Mouse (Mus musculus): ENCODE data around the gene 3425401B19Rik. TPM values are rescaled to one million over a fixed set of nuclear protein-coding genes. Genes with fewer than 3 reads are reported as not detected.

3425401B19Rik gene
- polyA plus RNA-seq, 1 experiment, result 1.3 TPM

- H3K4me3 ChIP-seq (ENCODE audit: insufficient read depth, low read depth, low read length), result peak overlapping the region; percentile 11; the same call in 1 of the 2 replicates
- H3K4me1 ChIP-seq (ENCODE audit: control insufficient read depth, insufficient read depth, insufficient read length, low read length), result peaks cover 3% of the 10 kb centered on the region; the same call in 1 of the 2 replicates
- no peak overlapping the region for H3K27ac ChIP-seq (replicated peaks; ENCODE audit: low read depth, low read length)
Measured at GRCm38 (mm10) chr14:32683982-32684734, 935 bp downstream of the 3425401B19Rik start.

DNA sequence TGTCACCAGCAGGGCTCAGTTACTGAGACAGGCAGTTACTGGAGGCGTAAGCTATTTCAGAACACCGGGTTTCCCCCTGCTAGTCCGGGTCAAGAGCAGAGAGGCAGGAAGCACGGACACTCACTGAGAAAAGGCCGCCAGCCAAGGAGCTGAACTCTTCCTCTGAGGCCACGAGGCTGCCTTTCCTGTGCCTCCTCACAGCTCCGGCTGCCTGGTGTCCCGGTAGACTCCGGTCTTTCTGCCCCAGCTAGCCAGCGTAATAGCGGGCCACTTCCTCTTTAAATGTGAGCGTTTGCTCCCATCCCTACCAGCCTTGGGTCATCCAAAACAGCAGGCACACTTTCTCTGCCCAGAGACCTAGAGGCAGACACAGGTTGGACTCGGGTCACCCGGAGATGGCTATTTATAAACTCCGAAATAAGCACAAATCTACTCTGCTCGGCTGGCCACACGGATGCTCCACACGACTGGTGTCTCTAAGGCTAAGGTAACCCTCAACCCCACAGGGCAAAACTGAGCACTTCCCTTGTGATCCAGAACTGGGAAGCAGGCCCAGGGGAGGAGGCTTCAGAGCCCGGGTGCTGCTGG lies 1.7 kb downstream of the 3425401B19Rik start:
- peak overlapping the region; percentile 14; the same call in 1 of the 2 replicates for H3K4me3 ChIP-seq (ENCODE audit: insufficient read depth, low read depth, low read length)

GRCm38 (mm10) chr14:32682536-32682935 lies 2.6 kb downstream of the 3425401B19Rik start:
- Histone ChIP-seq H3K27ac (replicated peaks; ENCODE audit: low read depth, low read length) (0 out of 2 replicates have a peak overlapping the region, but pooled peaks have one; percentile 2), H3K4me1 (ENCODE audit: control insufficient read depth, insufficient read depth, insufficient read length, low read length) (peaks cover 3% of the 10 kb centered on the region; the same call in 1 of the 2 replicates), H3K4me3 (ENCODE audit: insufficient read depth, low read depth, low read length) (no peak overlapping the region)

More for the DNA sequence above, 1.7 kb downstream of the 3425401B19Rik start:
- Histone ChIP-seq H3K4me1 (ENCODE audit: control insufficient read depth, insufficient read depth, insufficient read length, low read length) (peaks cover 3% of the 10 kb centered on the region; the same call in 1 of the 2 replicates), H3K27ac (replicated peaks; ENCODE audit: low read depth, low read length) (peak overlapping the region; percentile 2; the same call in 1 of the 2 replicates)

GRCm38 (mm10) chr14:32681603-32682002 lies 3.5 kb downstream of the 3425401B19Rik start:
- H3K27ac ChIP-seq (replicated peaks; ENCODE audit: low read depth, low read length), result no peak overlapping the region
- H3K4me1 ChIP-seq (ENCODE audit: control insufficient read depth, insufficient read depth, insufficient read length, low read length), result peaks cover 3% of the 10 kb centered on the region; the same call in 1 of the 2 replicates
- H3K4me3 ChIP-seq (ENCODE audit: insufficient read depth, low read depth, low read length), result no peak overlapping the region

- H3K27ac ChIP-seq (replicated peaks; ENCODE audit: low read depth, low read length), result no peak overlapping the region
- no peak overlapping the region for H3K4me3 ChIP-seq (ENCODE audit: insufficient read depth, low read depth, low read length)
- no peaks in the 10 kb centered on the region for H3K4me1 ChIP-seq (ENCODE audit: control insufficient read depth, insufficient read depth, insufficient read length, low read length)
Measured at GRCm38 (mm10) chr14:32678565-32678964, 6.5 kb downstream of the 3425401B19Rik start.

- no peaks in the 10 kb centered on the region for H3K4me1 ChIP-seq (ENCODE audit: control insufficient read depth, insufficient read depth, insufficient read length, low read length)
- no peak overlapping the region for H3K4me3 ChIP-seq (ENCODE audit: insufficient read depth, low read depth, low read length)
- H3K27ac ChIP-seq (replicated peaks; ENCODE audit: low read depth, low read length), result no peak overlapping the region
Measured at GRCm38 (mm10) chr14:32673178-32673577, 11.9 kb downstream of the 3425401B19Rik start.

DNA sequence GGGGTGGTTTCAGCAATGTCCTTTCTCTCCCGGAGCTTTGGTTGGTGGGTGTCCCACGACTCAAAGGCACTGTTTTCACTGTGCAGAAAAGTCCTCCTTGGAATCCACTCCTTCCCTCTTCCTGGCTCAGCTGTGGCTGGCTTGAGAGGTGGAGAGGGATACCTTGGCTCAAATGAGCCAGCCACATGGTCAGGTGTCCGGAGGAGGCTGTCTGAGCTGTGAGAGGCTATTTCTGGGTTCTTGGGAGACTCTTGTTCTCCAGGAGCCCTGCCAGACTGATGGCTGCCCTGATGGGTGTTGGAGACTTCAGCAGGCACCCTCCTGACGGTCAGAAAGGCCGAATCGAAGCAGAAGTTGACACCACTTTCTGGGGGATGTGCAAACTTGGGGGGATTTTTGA lies 22.0 kb downstream of the 3425401B19Rik start:
- no peak overlapping the region for H3K27ac ChIP-seq (replicated peaks; ENCODE audit: low read depth, low read length)

DNA sequence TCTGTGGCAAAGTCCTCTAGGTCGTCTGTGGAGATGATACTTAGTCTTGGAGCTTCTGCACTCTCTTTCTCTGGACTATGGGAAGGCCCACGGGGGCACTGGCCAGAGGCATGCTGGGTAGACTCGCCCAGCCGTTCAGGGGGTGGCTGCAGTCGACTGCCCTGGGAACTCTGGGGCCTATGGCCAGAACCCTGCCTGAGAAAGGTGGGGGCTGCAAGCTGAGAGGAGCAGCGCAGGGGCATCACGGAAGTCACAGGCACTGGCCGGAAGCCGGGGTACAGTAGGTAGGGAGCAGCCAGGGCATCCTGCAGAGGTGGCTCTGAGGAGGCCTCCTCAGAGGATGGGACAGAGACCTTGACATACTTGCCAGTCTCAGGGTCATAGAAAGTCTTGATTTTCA lies 25.3 kb downstream of the 3425401B19Rik start:
- Histone ChIP-seq H3K4me3 (ENCODE audit: insufficient read depth, low read depth, low read length) (no peak overlapping the region), H3K27ac (replicated peaks; ENCODE audit: low read depth, low read length) (no peak overlapping the region), H3K4me1 (ENCODE audit: control insufficient read depth, insufficient read depth, insufficient read length, low read length) (no peaks in the 10 kb centered on the region)

More for the DNA sequence above, 22.0 kb downstream of the 3425401B19Rik start:
- Histone ChIP-seq H3K4me1 (ENCODE audit: control insufficient read depth, insufficient read depth, insufficient read length, low read length) (no peaks in the 10 kb centered on the region), H3K4me3 (ENCODE audit: insufficient read depth, low read depth, low read length) (no peak overlapping the region)

- no peaks in the 10 kb centered on the region for H3K4me1 ChIP-seq (ENCODE audit: control insufficient read depth, insufficient read depth, insufficient read length, low read length)
- H3K4me3 ChIP-seq (ENCODE audit: insufficient read depth, low read depth, low read length), result no peak overlapping the region
- no peak overlapping the region for H3K27ac ChIP-seq (replicated peaks; ENCODE audit: low read depth, low read length)
Measured at GRCm38 (mm10) chr14:32638485-32638884, 46.6 kb downstream of the 3425401B19Rik start.

DNA sequence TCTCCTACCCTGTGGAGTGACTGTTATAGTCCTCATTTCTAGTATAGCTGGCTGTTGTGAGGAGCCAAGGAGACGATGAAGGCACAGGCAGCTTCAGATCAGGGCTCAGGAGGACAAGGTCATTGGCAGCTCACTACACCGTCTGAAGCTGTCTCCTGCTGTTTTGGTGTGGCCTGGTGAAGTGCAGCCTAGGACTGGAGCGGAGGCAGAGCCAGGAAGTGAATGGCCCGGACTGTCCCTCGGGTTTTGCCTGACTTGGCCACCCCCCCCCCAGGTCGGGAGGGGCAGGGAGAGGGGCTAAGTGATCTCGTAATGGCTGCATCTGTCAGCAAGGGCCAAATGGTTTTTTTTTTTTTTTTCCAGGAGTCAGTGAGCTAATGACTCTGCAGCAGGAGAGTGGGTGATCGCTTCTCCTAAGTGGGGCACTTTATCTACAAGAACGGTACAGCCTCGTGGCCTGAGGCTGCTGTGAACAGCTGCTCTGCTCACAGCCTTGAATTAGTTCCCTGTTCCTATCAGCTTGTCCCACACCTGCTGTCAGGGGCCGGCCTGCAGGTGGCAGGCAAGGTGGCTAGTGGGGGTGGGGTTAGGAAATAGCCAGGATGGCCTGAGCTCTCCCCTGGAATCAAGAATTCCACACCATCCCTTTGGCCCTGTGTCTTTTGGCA lies 50.9 kb downstream of the 3425401B19Rik start:
- no peak overlapping the region for H3K4me3 ChIP-seq (ENCODE audit: insufficient read depth, low read depth, low read length)
- no peak overlapping the region for H3K27ac ChIP-seq (replicated peaks; ENCODE audit: low read depth, low read length)
- H3K4me1 ChIP-seq (ENCODE audit: control insufficient read depth, insufficient read depth, insufficient read length, low read length), result no peaks in the 10 kb centered on the region

- Histone ChIP-seq H3K4me3 (ENCODE audit: insufficient read depth, low read depth, low read length) (no peak overlapping the region), H3K27ac (replicated peaks; ENCODE audit: low read depth, low read length) (no peak overlapping the region), H3K4me1 (ENCODE audit: control insufficient read depth, insufficient read depth, insufficient read length, low read length) (no peaks in the 10 kb centered on the region)
Measured at GRCm38 (mm10) chr14:32632908-32633600, 52.0 kb downstream of the 3425401B19Rik start.

- H3K4me1 ChIP-seq (ENCODE audit: control insufficient read depth, insufficient read depth, insufficient read length, low read length), result no peaks in the 10 kb centered on the region
- H3K27ac ChIP-seq (replicated peaks; ENCODE audit: low read depth, low read length), result no peak overlapping the region
- H3K4me3 ChIP-seq (ENCODE audit: insufficient read depth, low read depth, low read length), result no peak overlapping the region
Measured at GRCm38 (mm10) chr14:32628584-32628983, 56.5 kb downstream of the 3425401B19Rik start.

- Histone ChIP-seq H3K4me3 (ENCODE audit: insufficient read depth, low read depth, low read length) (no peak overlapping the region), H3K27ac (replicated peaks; ENCODE audit: low read depth, low read length) (no peak overlapping the region), H3K4me1 (ENCODE audit: control insufficient read depth, insufficient read depth, insufficient read length, low read length) (no peaks in the 10 kb centered on the region)
Measured at GRCm38 (mm10) chr14:32627271-32627670, 57.8 kb downstream of the 3425401B19Rik start.

- no peak overlapping the region for H3K4me3 ChIP-seq (ENCODE audit: insufficient read depth, low read depth, low read length)
Measured at GRCm38 (mm10) chr14:32624811-32625210, 60.3 kb downstream of the 3425401B19Rik start.

GRCm38 (mm10) chr14:32624245-32624644 lies 60.8 kb downstream of the 3425401B19Rik start:
- Histone ChIP-seq H3K4me1 (ENCODE audit: control insufficient read depth, insufficient read depth, insufficient read length, low read length) (no peaks in the 10 kb centered on the region), H3K27ac (replicated peaks; ENCODE audit: low read depth, low read length) (no peak overlapping the region)

More at GRCm38 (mm10) chr14:32624811-32625210, 60.3 kb downstream of the 3425401B19Rik start:
- no peak overlapping the region for H3K27ac ChIP-seq (replicated peaks; ENCODE audit: low read depth, low read length)
- H3K4me1 ChIP-seq (ENCODE audit: control insufficient read depth, insufficient read depth, insufficient read length, low read length), result no peaks in the 10 kb centered on the region

More at GRCm38 (mm10) chr14:32624245-32624644, 60.8 kb downstream of the 3425401B19Rik start:
- no peak overlapping the region for H3K4me3 ChIP-seq (ENCODE audit: insufficient read depth, low read depth, low read length)

Data from brown adipose tissue, adult 24 weeks (tissue).